Mouse (Mus musculus): Measurements from ENCODE around the gene Hsd3b1. TPM values are rescaled to one million over a fixed set of nuclear protein-coding genes. Genes with fewer than 3 reads are reported as not detected.

Hsd3b1 gene
- not detected in 2 replicates for polyA plus RNA-seq (2014; fragmentation: Nextera tagmentation; extraction: Ambion mirVana)

- DNase-seq, result no peak
- Histone ChIP-seq H3K36me3 (ENCODE audit: insufficient read depth) (no peaks in the 10 kb centered on the region), H3K4me3 (ENCODE audit: low read depth, low read length) (no peak within 1 kb of the TSS), H3K4me2 (no peak within 1 kb of the TSS), H3K9me3 (ENCODE audit: low read depth, low read length) (no peaks in the 10 kb centered on the region), H3K27me3 (ENCODE audit: insufficient read depth, low read length) (no peaks in the 10 kb centered on the region), H3K4me1 (ENCODE audit: insufficient read depth) (no peaks in the 10 kb centered on the region), H3K27ac (ENCODE audit: low read depth) (no peak within 1 kb of the TSS), H3K9ac (no peak within 1 kb of the TSS)
- WGBS, result 79% methylated on average over 3 of the region's 3 CpGs
- ATAC-seq (ENCODE audit: insufficient read depth), result no peak
- no peak for TF ChIP-seq CTCF (IDR thresholded peaks at IDR 0.05; ENCODE audit: low read depth)
These were observed at the start of gene Hsd3b1 for GRCm38 (mm10) chr3:98859576-98859975. TSS of gene Hsd3b1 (minus strand) at chr3:98859794.

GRCm38 (mm10) chr3:98897606-98898005 is 38.0 kb upstream of the Hsd3b1 start:
- no peak for TF ChIP-seq CTCF (IDR thresholded peaks at IDR 0.05; ENCODE audit: low read depth)
- no peak for ATAC-seq (ENCODE audit: insufficient read depth)
- 78% methylated on average over 2 of the region's 2 CpGs for WGBS
- no peak overlapping the region for H3K27ac ChIP-seq (ENCODE audit: low read depth)
- no peaks in the 10 kb centered on the region for H3K36me3 ChIP-seq (ENCODE audit: insufficient read depth)
- H3K4me1 ChIP-seq (ENCODE audit: insufficient read depth), result no peaks in the 10 kb centered on the region
- H3K4me2 ChIP-seq, result no peak overlapping the region
- H3K9me3 ChIP-seq (ENCODE audit: low read depth, low read length), result no peaks in the 10 kb centered on the region
- H3K9ac ChIP-seq, result no peak overlapping the region
- no peak overlapping the region for H3K4me3 ChIP-seq (ENCODE audit: low read depth, low read length)
- no peak for DNase-seq
- no peaks in the 10 kb centered on the region for H3K27me3 ChIP-seq (ENCODE audit: insufficient read depth, low read length)

GRCm38 (mm10) chr3:98895071-98895601 is 35.5 kb upstream of the Hsd3b1 start:
- 35% methylated on average over 10 of the region's 10 CpGs for WGBS
- Histone ChIP-seq H3K36me3 (ENCODE audit: insufficient read depth) (no peaks in the 10 kb centered on the region), H3K4me2 (no peak overlapping the region), H3K27ac (ENCODE audit: low read depth) (no peak overlapping the region), H3K9ac (no peak overlapping the region), H3K4me1 (ENCODE audit: insufficient read depth) (no peaks in the 10 kb centered on the region), H3K9me3 (ENCODE audit: low read depth, low read length) (no peaks in the 10 kb centered on the region), H3K4me3 (ENCODE audit: low read depth, low read length) (no peak overlapping the region), H3K27me3 (ENCODE audit: insufficient read depth, low read length) (no peaks in the 10 kb centered on the region)
- TF ChIP-seq CTCF (IDR thresholded peaks at IDR 0.05; ENCODE audit: low read depth), result peak; percentile 58
- DNase-seq (peak; percentile 78), ATAC-seq (ENCODE audit: insufficient read depth) (peak; percentile 38; the same call in 1 of the 2 replicates)

- Histone ChIP-seq H3K4me3 (ENCODE audit: low read depth, low read length) (no peak within 1 kb of the TSS), H3K9ac (no peak within 1 kb of the TSS), H3K27me3 (ENCODE audit: insufficient read depth, low read length) (no peaks in the 10 kb centered on the region), H3K36me3 (ENCODE audit: insufficient read depth) (no peaks in the 10 kb centered on the region), H3K4me1 (ENCODE audit: insufficient read depth) (no peaks in the 10 kb centered on the region), H3K4me2 (no peak within 1 kb of the TSS), H3K27ac (ENCODE audit: low read depth) (no peak within 1 kb of the TSS), H3K9me3 (ENCODE audit: low read depth, low read length) (no peaks in the 10 kb centered on the region)
- no peak for DNase-seq
- ATAC-seq (ENCODE audit: insufficient read depth), result no peak
- 56% methylated on average over 3 of the region's 3 CpGs for WGBS
- TF ChIP-seq CTCF (IDR thresholded peaks at IDR 0.05; ENCODE audit: low read depth), result no peak
These were observed 33.6 kb upstream of the Hsd3b1 start, which contains the start of gene Hao2 for GRCm38 (mm10) chr3:98893057-98893772. TSS of gene Hao2 (minus strand) at chr3:98893239.

- ATAC-seq (ENCODE audit: insufficient read depth) (no peak), DNase-seq (no peak)
- H3K9ac ChIP-seq, result no peak overlapping the region
- no peaks in the 10 kb centered on the region for H3K27me3 ChIP-seq (ENCODE audit: insufficient read depth, low read length)
- no peaks in the 10 kb centered on the region for H3K4me1 ChIP-seq (ENCODE audit: insufficient read depth)
- WGBS, result 81% methylated on average over 4 of the region's 4 CpGs
- H3K4me3 ChIP-seq (ENCODE audit: low read depth, low read length), result no peak overlapping the region
- TF ChIP-seq CTCF (IDR thresholded peaks at IDR 0.05; ENCODE audit: low read depth), result no peak
- H3K27ac ChIP-seq (ENCODE audit: low read depth), result no peak overlapping the region
- no peaks in the 10 kb centered on the region for H3K36me3 ChIP-seq (ENCODE audit: insufficient read depth)
- no peak overlapping the region for H3K4me2 ChIP-seq
- no peaks in the 10 kb centered on the region for H3K9me3 ChIP-seq (ENCODE audit: low read depth, low read length)
These were observed 30.8 kb upstream of the Hsd3b1 start for GRCm38 (mm10) chr3:98890430-98890829.

GRCm38 (mm10) chr3:98888206-98888605 is 28.6 kb upstream of the Hsd3b1 start:
- Histone ChIP-seq H3K4me3 (ENCODE audit: low read depth, low read length) (no peak overlapping the region), H3K9me3 (ENCODE audit: low read depth, low read length) (no peaks in the 10 kb centered on the region), H3K27ac (ENCODE audit: low read depth) (no peak overlapping the region), H3K4me1 (ENCODE audit: insufficient read depth) (no peaks in the 10 kb centered on the region), H3K27me3 (ENCODE audit: insufficient read depth, low read length) (no peaks in the 10 kb centered on the region), H3K4me2 (no peak overlapping the region), H3K36me3 (ENCODE audit: insufficient read depth) (no peaks in the 10 kb centered on the region), H3K9ac (no peak overlapping the region)
- WGBS, result 52% methylated on average over 2 of the region's 2 CpGs
- no peak for TF ChIP-seq CTCF (IDR thresholded peaks at IDR 0.05; ENCODE audit: low read depth)
- ATAC-seq (ENCODE audit: insufficient read depth), result no peak
- DNase-seq, result no peak

GRCm38 (mm10) chr3:98880831-98881230 is 21.2 kb upstream of the Hsd3b1 start:
- H3K9me3 ChIP-seq (ENCODE audit: low read depth, low read length), result no peaks in the 10 kb centered on the region
- H3K9ac ChIP-seq, result no peak overlapping the region
- H3K36me3 ChIP-seq (ENCODE audit: insufficient read depth), result no peaks in the 10 kb centered on the region
- no peaks in the 10 kb centered on the region for H3K4me1 ChIP-seq (ENCODE audit: insufficient read depth)
- 70% methylated on average over 2 of the region's 2 CpGs for WGBS
- ATAC-seq (ENCODE audit: insufficient read depth) (no peak), DNase-seq (no peak)
- no peak overlapping the region for H3K27ac ChIP-seq (ENCODE audit: low read depth)
- no peak for TF ChIP-seq CTCF (IDR thresholded peaks at IDR 0.05; ENCODE audit: low read depth)
- H3K4me2 ChIP-seq, result no peak overlapping the region
- H3K4me3 ChIP-seq (ENCODE audit: low read depth, low read length), result no peak overlapping the region
- no peaks in the 10 kb centered on the region for H3K27me3 ChIP-seq (ENCODE audit: insufficient read depth, low read length)

All from lung, embryonic 14.5 days (tissue).